Mouse (Mus musculus) lung, embryonic 16.5 days (tissue): Measurements from ENCODE around the gene Atp5h. TPM values are rescaled to one million over a fixed set of nuclear protein-coding genes. Genes with fewer than 3 reads are reported as not detected.
A peak's percentile ranks its signal among the peaks of the same experiment; 100 is the strongest.

Experiments
- ATAC-seq: fragments of 200-750 bp; cut with Nextera tagmentation; 2 replicates; pipeline ENCODE4 v1.8.0; 2017; ENCODE audit warnings: low read depth, mild to moderate bottlenecking, moderate library complexity
- H3K27ac ChIP-seq: fragments of 300-500 bp; sonication (generic); 2 replicates; pipeline ENCODE4 v1.5.1; 2014; ENCODE audit warnings: mild to moderate bottlenecking, control low read depth, low read length
- H3K27me3 ChIP-seq: fragments of 300-500 bp; sonication (generic); 2 replicates; pipeline ENCODE4 v1.6.1; 2014; ENCODE audit warnings: low read depth, low read length, mixed read lengths; ENCODE audit not compliant: control insufficient read depth, insufficient read depth
- H3K36me3 ChIP-seq: fragments of 300-500 bp; sonication (generic); 2 replicates; pipeline ENCODE4 v1.6.1; 2014; ENCODE audit warnings: low read length; ENCODE audit not compliant: control insufficient read depth, insufficient read depth
- H3K4me1 ChIP-seq: fragments of 300-500 bp; sonication (generic); replicated peaks from 2 replicates; pipeline ENCODE4 v1.6.1; 2014; ENCODE audit warnings: low read length, mixed read lengths; ENCODE audit not compliant: control insufficient read depth, insufficient read depth
- H3K4me2 ChIP-seq: fragments of 300-500 bp; sonication (generic); 2 replicates; pipeline ENCODE4 v1.6.1; 2014; ENCODE audit warnings: low read depth, low read length, control low read depth
- H3K4me3 ChIP-seq: fragments of 300-500 bp; sonication (generic); 2 replicates; pipeline ENCODE4 v1.5.1; 2014; ENCODE audit warnings: mild to moderate bottlenecking, low read length, control low read depth
- H3K9ac ChIP-seq: fragments of 300-500 bp; sonication (generic); 2 replicates; pipeline ENCODE4 v1.6.1; 2014; ENCODE audit warnings: low read length, control low read depth
- H3K9me3 ChIP-seq: fragments of 300-500 bp; sonication (generic); 2 replicates; pipeline ENCODE4 v1.6.1; 2016; ENCODE audit warnings: low read length; ENCODE audit not compliant: control insufficient read depth
- WGBS: fragments of 180-500 bp; shearing (Covaris S2); extraction: QIAGEN DNeasy Blood & Tissue Kit; methylation state at CpG from one replicate; pipeline ENCODE4 v1.1.7; 2014; 5-methylcytosine and 5-hydroxymethylcytosine counted together
- microRNA-seq: library from miRNA; unstranded; fragments of <30 nt; microRNA quantifications from one replicate; pipeline ENCODE4, GENCODE M21; 2016
- polyA plus RNA-seq: library from polyadenylated mRNA; unstranded; fragments of >200 nt; fragmentation: Nextera tagmentation; extraction: Ambion mirVana; gene quantifications from 2 replicates; pipeline ENCODE4 v1.2.1, GENCODE M21; 2015

Gene Atp5h
- polyA plus RNA-seq, 1 experiment from 2014 or later = 823 TPM

GRCm38 (mm10) chr11:115366706-115367394, 52.9 kb downstream of the Atp5h start:
- peaks cover 27% of the 10 kb centered on the region for H3K27me3 ChIP-seq
- H3K4me1 ChIP-seq = peaks cover 15% of the 10 kb centered on the region
- peak; percentile 37 for ATAC-seq
- H3K27ac ChIP-seq = no peak overlapping the region
- peak overlapping the region; percentile 75 for H3K4me2 ChIP-seq
- H3K4me3 ChIP-seq = peak overlapping the region; percentile 52
- no peaks in the 10 kb centered on the region for H3K9me3 ChIP-seq
- H3K9ac ChIP-seq = peak overlapping the region; percentile 61
- H3K36me3 ChIP-seq = no peaks in the 10 kb centered on the region
- WGBS = 3% methylated on average over 27 of the region's 28 CpGs

GRCm38 (mm10) chr11:115366039-115366705, 53.6 kb downstream of the Atp5h start:
- Histone ChIP-seq H3K4me2 (peak overlapping the region; percentile 75), H3K9me3 (no peaks in the 10 kb centered on the region), H3K9ac (no peak overlapping the region), H3K4me3 (peak overlapping the region; percentile 52), H3K27me3 (peaks cover 27% of the 10 kb centered on the region), H3K4me1 (peaks cover 15% of the 10 kb centered on the region), H3K36me3 (no peaks in the 10 kb centered on the region), H3K27ac (peak overlapping the region; percentile 15)
- WGBS = 27% methylated on average over 7 of the region's 7 CpGs
- peak; percentile 15; the same call in 1 of the 2 replicates for ATAC-seq

Small RNA genes within 50 kb of the gene (microRNA-seq; reads per million reads assigned to microRNA genes)
- gene Mir3968 = not detected

Other genes starting within 250 kb of the Atp5h start
- gene Tmem104, start 232.5 kb downstream of the Atp5h start, polyA plus RNA-seq = 8.6 and 9.1 TPM in 2 replicates
- 26.0 and 29.8 TPM in 2 replicates for gene Nat9, start 232.1 kb downstream of the Atp5h start, polyA plus RNA-seq
- gene Grin2c, start 152.7 kb downstream of the Atp5h start, polyA plus RNA-seq = 0.06 TPM in 1 of 2 replicates, not detected in the other
- gene Fdxr, start 142.9 kb downstream of the Atp5h start, polyA plus RNA-seq = 14.1 and 14.2 TPM in 2 replicates
- gene Fads6, start 122.3 kb downstream of the Atp5h start, polyA plus RNA-seq = 0.30 and 0.48 TPM in 2 replicates
- 0.09 TPM in 1 of 2 replicates, not detected in the other for gene Otop2, start 112.8 kb downstream of the Atp5h start, polyA plus RNA-seq
- not detected in 2 replicates for gene Ush1g, start 97.9 kb downstream of the Atp5h start, polyA plus RNA-seq
- not detected in 2 replicates for gene Otop3, start 85.2 kb downstream of the Atp5h start, polyA plus RNA-seq
- gene Hid1, start 52.2 kb downstream of the Atp5h start, polyA plus RNA-seq = 19.1 and 20.2 TPM in 2 replicates
- gene Cdr2l, start 38.0 kb downstream of the Atp5h start, polyA plus RNA-seq = 11.5 and 12.0 TPM in 2 replicates
- 203 and 205 TPM in 2 replicates for gene Mrpl58, start 16.2 kb downstream of the Atp5h start, polyA plus RNA-seq
- 3.4 and 4.3 TPM in 2 replicates for gene Kctd2, start 166 bp upstream of the Atp5h start, polyA plus RNA-seq
- not detected in 2 replicates for gene Trim80, start 20.6 kb upstream of the Atp5h start, polyA plus RNA-seq
- 0.74 and 2.9 TPM in 2 replicates for gene Slc16a5, start 42.5 kb upstream of the Atp5h start, polyA plus RNA-seq
- gene Armc7, start 55.7 kb upstream of the Atp5h start, polyA plus RNA-seq = 7.2 and 7.4 TPM in 2 replicates
- gene Nt5c, start 71.9 kb upstream of the Atp5h start, polyA plus RNA-seq = 71.0 and 74.7 TPM in 2 replicates
- 460 and 462 TPM in 2 replicates for gene Jpt1, start 94.4 kb upstream of the Atp5h start, polyA plus RNA-seq
- gene Sumo2, start 116.3 kb upstream of the Atp5h start, polyA plus RNA-seq = 889 and 930 TPM in 2 replicates
- 158 and 165 TPM in 2 replicates for gene Nup85, start 144.5 kb upstream of the Atp5h start, polyA plus RNA-seq
- gene Mrps7, start 184.0 kb upstream of the Atp5h start, polyA plus RNA-seq = 79.3 and 87.6 TPM in 2 replicates
- gene Gga3, start 184.1 kb upstream of the Atp5h start, polyA plus RNA-seq = 21.1 and 25.4 TPM in 2 replicates
- 36.8 and 40.6 TPM in 2 replicates for gene Mif4gd, start 193.0 kb upstream of the Atp5h start, polyA plus RNA-seq
- gene Slc25a19, start 208.3 kb upstream of the Atp5h start, polyA plus RNA-seq = 25.0 and 25.4 TPM in 2 replicates